Mouse (Mus musculus) heart, adult 2 months (tissue): ENCODE results near the gene Iqsec1. TPM values are rescaled to one million over a fixed set of nuclear protein-coding genes. Genes with fewer than 3 reads are reported as not detected.

Experiments used
- DNase-seq, 2 experiments: peaks; one replicate each; pipeline ENCODE4 v3.0.0; 2021
- H3K27ac ChIP-seq: fragments of 200-600 bp; 2 replicates; pipeline ENCODE4 v1.8.1; 2022
- H3K27me3 ChIP-seq: fragments of 200-500 bp; 2 replicates; pipeline ENCODE4 v1.6.1; 2012; ENCODE audit warnings: mild to moderate bottlenecking, low read length, inconsistent platforms, mixed read lengths; ENCODE audit not compliant: control insufficient read depth, insufficient read depth
- H3K36me3 ChIP-seq: fragments of 200-500 bp; 2 replicates; pipeline ENCODE4 v1.6.1; 2012; ENCODE audit warnings: low read length, inconsistent platforms; ENCODE audit not compliant: control insufficient read depth, insufficient read depth
- H3K4me1 ChIP-seq: fragments of 200-500 bp; 2 replicates; pipeline ENCODE4 v1.6.1; 2011; ENCODE audit warnings: low read length; ENCODE audit not compliant: control insufficient read depth, insufficient read depth
- H3K4me3 ChIP-seq: fragments of 200-600 bp; 2 replicates; pipeline ENCODE4 v1.8.1; 2022
- H3K79me2 ChIP-seq: fragments of 200-500 bp; replicated peaks from 2 replicates; pipeline ENCODE4 v1.6.1; 2012; ENCODE audit warnings: mild to moderate bottlenecking, inconsistent platforms, low read length, moderate library complexity, mixed read lengths; ENCODE audit not compliant: control insufficient read depth, insufficient read depth
- H3K9ac ChIP-seq: fragments of 200-500 bp; 2 replicates; pipeline ENCODE4 v1.6.1; 2012; ENCODE audit warnings: low read depth, mild to moderate bottlenecking, control low read depth, inconsistent platforms, low read length, mixed read lengths
- CTCF ChIP-seq: fragments of 200-600 bp; IDR thresholded peaks from 2 replicates; pipeline ENCODE4 v1.8.1; 2022; ENCODE audit warnings: antibody characterized with exemption, mild to moderate bottlenecking, moderate library complexity
- EP300 ChIP-seq: fragments of 200-500 bp; IDR thresholded peaks from 2 replicates; pipeline ENCODE4 v1.6.1; 2011; ENCODE audit warnings: low read depth, low read length, control low read depth; ENCODE audit not compliant: insufficient read depth
- POLR2A ChIP-seq: fragments of 200-500 bp; IDR thresholded peaks from 2 replicates; pipeline ENCODE4 v1.6.1; 2011; ENCODE audit warnings: mild to moderate bottlenecking, low read depth, low read length, control low read depth; ENCODE audit not compliant: insufficient read depth
- WGBS: fragments of 180-500 bp; shearing (Covaris S2); methylation state at CpG from one replicate; pipeline ENCODE4 v1.1.7; 2018; 5-methylcytosine and 5-hydroxymethylcytosine counted together
- intact Hi-C: fragments of 180-260 bp; cut with DNase I; formaldehyde crosslinking; loops from one replicate; pipeline ENCODE4 v1.15.1; 2025
- polyA plus RNA-seq: library from polyadenylated mRNA; depleted of rRNA; stranded (reverse); fragments of >200 nt; gene quantifications from 2 replicates; pipeline ENCODE4 v1.2.3, GENCODE M21; 2012
- total RNA-seq, 2 experiments: library from RNA; stranded (reverse); gene quantifications; 2 replicates each; pipeline ENCODE4 v1.2.3; 2021

The Iqsec1 gene
- total and polyA plus RNA-seq, 3 experiments: 100 to 147 (median 146) TPM

DNA sequence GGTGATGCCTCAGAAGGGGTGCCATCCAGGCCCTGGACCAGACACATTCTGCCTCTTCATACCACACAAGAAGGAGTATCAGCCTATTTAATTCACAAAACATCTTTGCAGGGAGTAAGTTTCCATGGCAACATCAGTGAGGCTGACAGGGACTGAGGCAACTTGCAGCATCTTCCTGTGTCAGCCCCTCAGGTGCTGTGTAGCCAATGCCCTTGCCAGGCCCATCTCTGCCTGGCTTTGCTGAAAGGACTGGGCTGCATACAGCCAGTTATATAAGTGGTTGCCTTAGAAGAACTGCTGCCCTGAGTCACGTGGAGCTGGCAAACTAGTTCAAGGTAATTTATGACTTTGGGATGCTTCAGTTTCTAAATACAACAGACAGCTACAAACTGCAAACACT, 140.4 kb downstream of the Iqsec1 start:
- TF ChIP-seq POLR2A (no peak), CTCF (no peak), EP300 (no peak)
- no peak overlapping the region for H3K27ac ChIP-seq
- H3K4me1 ChIP-seq: no peaks in the 10 kb centered on the region
- no peaks in the 10 kb centered on the region for H3K36me3 ChIP-seq
- 55% methylated on average over 1 of the region's 1 CpGs for WGBS
- H3K4me3 ChIP-seq: no peak overlapping the region
- H3K9ac ChIP-seq: no peak overlapping the region
- no peaks in the 10 kb centered on the region for H3K79me2 ChIP-seq
- DNase-seq: no peak
- no peaks in the 10 kb centered on the region for H3K27me3 ChIP-seq
- intact Hi-C loops: no loop called here

GRCm38 (mm10) chr6:90847523-90847922, 141.0 kb downstream of the Iqsec1 start:
- Histone ChIP-seq H3K27ac (no peak overlapping the region), H3K27me3 (no peaks in the 10 kb centered on the region), H3K4me1 (no peaks in the 10 kb centered on the region), H3K4me3 (no peak overlapping the region), H3K36me3 (no peaks in the 10 kb centered on the region), H3K9ac (no peak overlapping the region), H3K79me2 (no peaks in the 10 kb centered on the region)
- intact Hi-C loops: no loop called here
- DNase-seq: no peak
- TF ChIP-seq EP300 (no peak), CTCF (no peak), POLR2A (no peak)
- WGBS: 56% methylated on average over 2 of the region's 2 CpGs

- no peaks in the 10 kb centered on the region for H3K27me3 ChIP-seq
- intact Hi-C loops: no loop called here
- H3K4me1 ChIP-seq: no peaks in the 10 kb centered on the region
- DNase-seq: no peak
- no peak overlapping the region for H3K9ac ChIP-seq
- H3K36me3 ChIP-seq: no peaks in the 10 kb centered on the region
- WGBS: 77% methylated on average over 2 of the region's 2 CpGs
- TF ChIP-seq POLR2A (no peak), EP300 (no peak), CTCF (no peak)
- no peak overlapping the region for H3K27ac ChIP-seq
- H3K4me3 ChIP-seq: no peak overlapping the region
- H3K79me2 ChIP-seq: no peaks in the 10 kb centered on the region
These were observed 148.5 kb downstream of the Iqsec1 start for GRCm38 (mm10) chr6:90839972-90840371.

- no peak for DNase-seq
- TF ChIP-seq EP300: no peak
- no peak for TF ChIP-seq POLR2A
- no peak for TF ChIP-seq CTCF
- WGBS: 33% methylated on average over 2 of the region's 2 CpGs
- no peaks in the 10 kb centered on the region for H3K27me3 ChIP-seq
- H3K27ac ChIP-seq: no peak overlapping the region
- H3K4me3 ChIP-seq: no peak overlapping the region
- H3K79me2 ChIP-seq: no peaks in the 10 kb centered on the region
- no peak overlapping the region for H3K9ac ChIP-seq
- H3K36me3 ChIP-seq: no peaks in the 10 kb centered on the region
- no peaks in the 10 kb centered on the region for H3K4me1 ChIP-seq
- intact Hi-C loops: no loop called here
These were observed 151.7 kb downstream of the Iqsec1 start for GRCm38 (mm10) chr6:90836749-90837148.

DNA sequence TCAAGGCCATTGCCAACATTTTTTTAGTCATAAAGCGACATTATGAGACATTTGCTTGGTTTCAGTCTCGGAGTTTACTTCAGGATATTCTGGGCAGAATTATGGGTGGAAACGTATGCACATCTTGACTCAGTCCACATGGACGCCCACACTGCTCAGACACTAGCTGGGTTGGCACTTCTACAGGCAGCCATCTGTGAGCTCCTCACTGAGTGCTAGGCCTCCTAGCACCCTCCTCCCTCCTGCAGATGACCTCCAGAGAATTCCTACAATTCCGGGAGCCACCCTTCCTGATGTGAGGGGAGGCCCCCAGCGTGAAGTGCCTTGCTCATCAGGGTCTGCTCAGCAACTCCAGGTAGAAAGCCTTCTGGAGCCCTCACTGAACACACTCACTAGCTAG, 158.9 kb downstream of the Iqsec1 start:
- intact Hi-C loops: no loop called here
- Histone ChIP-seq H3K4me1 (no peaks in the 10 kb centered on the region), H3K27me3 (no peaks in the 10 kb centered on the region), H3K27ac (no peak overlapping the region), H3K9ac (no peak overlapping the region), H3K36me3 (no peaks in the 10 kb centered on the region), H3K4me3 (no peak overlapping the region), H3K79me2 (no peaks in the 10 kb centered on the region)
- TF ChIP-seq POLR2A: no peak
- TF ChIP-seq EP300: no peak
- TF ChIP-seq CTCF: no peak
- 85% methylated on average over 6 of the region's 6 CpGs for WGBS
- DNase-seq: no peak

DNA sequence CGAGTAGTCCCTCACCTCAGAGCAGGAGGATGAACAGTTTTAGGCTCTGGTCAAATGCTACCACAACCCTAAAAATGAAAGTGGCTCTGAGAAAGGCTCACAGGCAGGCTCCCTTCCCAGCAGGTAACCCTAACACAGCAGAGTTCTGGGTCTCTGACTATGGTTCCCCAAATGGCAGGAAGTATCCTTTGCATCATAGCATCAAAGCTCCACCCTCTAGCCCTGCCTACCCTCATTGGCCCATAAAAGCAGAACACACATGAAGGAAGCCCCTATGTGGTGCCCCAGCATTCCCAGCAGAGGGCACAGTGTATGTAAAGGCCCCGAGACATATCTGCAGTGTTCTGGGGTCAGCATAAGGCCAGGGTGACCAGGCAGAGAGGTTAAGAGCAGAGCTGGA, 163.4 kb downstream of the Iqsec1 start:
- WGBS: 76% methylated on average over 2 of the region's 2 CpGs
- intact Hi-C loops: no loop called here
- no peak for TF ChIP-seq CTCF
- TF ChIP-seq EP300: no peak
- TF ChIP-seq POLR2A: no peak

DNA sequence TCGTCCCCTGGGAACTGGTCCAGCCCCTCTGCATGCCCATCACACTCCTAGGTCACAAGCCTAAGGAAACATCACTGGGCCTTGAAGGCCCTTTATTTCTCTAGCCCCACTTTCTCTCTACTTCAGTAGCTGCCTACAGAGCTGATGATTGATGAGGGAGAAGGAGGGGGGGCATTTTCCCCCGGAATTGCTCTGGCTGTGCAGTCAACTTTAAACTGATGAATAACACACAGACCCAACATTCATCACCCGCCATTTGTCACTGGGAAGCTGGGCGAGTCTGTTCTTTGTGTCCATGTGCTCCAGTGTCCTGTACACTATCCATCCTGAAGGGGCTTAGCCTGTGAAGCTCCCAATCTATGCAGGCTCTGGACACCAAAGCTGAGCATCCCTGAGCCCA, 165.2 kb downstream of the Iqsec1 start:
- Histone ChIP-seq H3K4me3 (no peak overlapping the region), H3K27ac (no peak overlapping the region), H3K27me3 (no peaks in the 10 kb centered on the region), H3K79me2 (no peaks in the 10 kb centered on the region), H3K4me1 (no peaks in the 10 kb centered on the region), H3K9ac (no peak overlapping the region), H3K36me3 (no peaks in the 10 kb centered on the region)
- WGBS: 52% methylated on average over 4 of the region's 4 CpGs
- intact Hi-C loops: loop anchor here (5.0 kb wide), 1 partner anchor 164 kb away; the partner anchor contains the start of gene Iqsec1
- TF ChIP-seq CTCF (no peak), POLR2A (no peak), EP300 (no peak)
- DNase-seq: no peak

More for the DNA sequence above, 163.4 kb downstream of the Iqsec1 start:
- Histone ChIP-seq H3K36me3 (no peaks in the 10 kb centered on the region), H3K9ac (no peak overlapping the region), H3K27me3 (no peaks in the 10 kb centered on the region), H3K4me3 (no peak overlapping the region), H3K79me2 (no peaks in the 10 kb centered on the region), H3K4me1 (no peaks in the 10 kb centered on the region), H3K27ac (no peak overlapping the region)
- peak in 1 of 2 experiments; percentile 12 for DNase-seq
